Mouse (Mus musculus): ENCODE measurements around the gene Medag.

GRCm38 (mm10) chr5:149378566-149378965 lies 33.0 kb upstream of the Medag start:
- no peak for TF ChIP-seq CTCF (IDR thresholded peaks at IDR 0.05; ENCODE audit: control insufficient read depth, insufficient read depth, insufficient replicate concordance, low read depth, low read length)
- TF ChIP-seq POLR2A (IDR thresholded peaks at IDR 0.05; ENCODE audit: control insufficient read depth, low read depth, low read length), result no peak
